Mouse (Mus musculus) mouse trophoblast stem cell (cell line): Measurements from ENCODE around the gene Zar1l.

ENCODE experiments used
- in situ Hi-C, 2 experiments: fragments of 300-500 bp; cut with MseI, MboI; formaldehyde crosslinking; loops; 2 replicates in 1 of 2; 3 replicates in 1 of 2; pipeline ENCODE4 v1.15.1; 2025

Gene Zar1l

GRCm38 (mm10) chr5:150518064-150518463 is at the start of gene Zar1l:
Gene Zar1l, minus strand, starts transcription at chr5:150518164.
- in situ Hi-C loops: no loop called here

DNA sequence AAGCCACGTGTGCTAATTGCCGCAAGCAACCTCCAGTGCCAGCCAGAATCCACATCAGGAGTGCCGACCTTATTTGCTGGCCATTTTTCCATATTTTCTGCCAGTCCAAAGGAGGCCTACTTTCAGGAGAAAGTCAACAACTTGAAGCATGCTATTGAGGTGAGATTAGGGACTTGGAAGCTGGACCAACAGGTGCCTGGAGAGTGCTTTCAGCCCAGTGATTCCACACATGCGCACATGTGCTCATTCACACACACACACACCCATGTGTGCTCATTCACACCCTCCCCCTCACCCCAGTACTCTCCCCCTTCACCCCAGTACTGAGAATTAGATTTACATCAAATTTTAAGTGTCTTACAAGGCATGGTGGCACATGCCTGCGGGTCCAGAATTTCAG is 49.0 kb upstream of the Zar1l start:
- in situ Hi-C loops: no loop called here

DNA sequence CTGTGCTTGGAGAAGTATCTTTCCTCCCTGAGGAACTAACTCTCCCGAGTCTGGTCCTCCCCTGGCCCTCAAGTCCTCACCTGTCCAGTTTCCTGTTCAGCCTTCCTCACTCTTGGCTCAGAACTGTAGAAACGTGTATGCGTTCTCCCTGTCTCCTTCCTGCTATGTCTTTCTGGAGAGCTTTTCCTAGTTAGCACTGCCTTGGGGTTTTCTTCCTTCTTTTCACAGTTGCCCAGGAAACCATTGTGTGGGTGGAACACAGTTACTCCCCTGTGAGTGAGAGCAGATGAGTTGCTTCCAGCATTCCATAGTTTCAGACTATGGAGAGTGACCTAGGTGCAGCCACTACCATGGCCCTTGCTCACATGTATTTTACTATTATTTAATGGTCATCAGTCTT is 48.3 kb upstream of the Zar1l start:
- in situ Hi-C loops: no loop called here

- in situ Hi-C loops: no loop called here
These were observed 46.5 kb upstream of the Zar1l start for GRCm38 (mm10) chr5:150564426-150564825.

GRCm38 (mm10) chr5:150561783-150562182 is 43.8 kb upstream of the Zar1l start:
- in situ Hi-C loops: no loop called here

GRCm38 (mm10) chr5:150561376-150561775 is 43.4 kb upstream of the Zar1l start:
- in situ Hi-C loops: no loop called here

DNA sequence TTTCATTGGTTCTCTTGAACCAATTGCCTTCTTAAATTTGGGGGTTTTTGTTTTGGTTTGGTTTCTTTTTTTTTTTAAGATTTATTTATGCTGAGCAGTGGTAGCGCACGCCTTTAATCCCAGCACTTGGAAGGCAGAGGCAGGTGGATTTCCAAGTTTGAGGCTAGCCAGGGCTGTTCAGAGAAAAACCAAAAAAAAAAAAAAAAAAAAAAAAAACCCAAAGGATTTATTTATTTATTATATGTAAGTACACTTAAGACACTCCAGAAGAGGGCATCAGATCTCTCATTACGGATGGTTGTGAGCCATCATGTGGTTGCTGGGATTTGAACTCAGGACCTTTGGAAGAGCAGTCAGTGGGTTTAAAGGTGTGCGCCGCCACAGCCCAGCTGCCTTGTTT is 42.9 kb upstream of the Zar1l start:
- in situ Hi-C loops: no loop called here

GRCm38 (mm10) chr5:150559519-150560103 is 41.6 kb upstream of the Zar1l start:
- in situ Hi-C loops: no loop called here

GRCm38 (mm10) chr5:150551637-150552036 is 33.7 kb upstream of the Zar1l start:
- in situ Hi-C loops: no loop called here

DNA sequence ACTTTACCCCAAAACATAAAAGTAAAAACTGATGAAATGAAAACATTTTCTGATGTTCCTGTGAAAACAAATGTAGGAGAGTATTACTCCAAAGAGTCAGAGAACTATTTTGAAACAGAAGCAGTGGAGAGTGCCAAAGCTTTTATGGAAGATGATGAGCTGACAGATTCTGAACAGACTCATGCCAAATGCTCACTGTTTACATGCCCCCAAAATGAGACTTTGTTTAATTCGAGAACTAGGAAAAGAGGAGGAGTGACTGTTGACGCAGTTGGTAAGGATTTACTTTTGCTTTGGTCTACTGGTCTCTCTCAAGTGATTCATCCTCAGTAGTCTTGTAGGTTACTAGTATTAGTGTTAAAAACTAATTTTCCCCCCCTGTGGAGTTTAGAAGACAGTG is 25.2 kb upstream of the Zar1l start:
- in situ Hi-C loops: no loop called here

DNA sequence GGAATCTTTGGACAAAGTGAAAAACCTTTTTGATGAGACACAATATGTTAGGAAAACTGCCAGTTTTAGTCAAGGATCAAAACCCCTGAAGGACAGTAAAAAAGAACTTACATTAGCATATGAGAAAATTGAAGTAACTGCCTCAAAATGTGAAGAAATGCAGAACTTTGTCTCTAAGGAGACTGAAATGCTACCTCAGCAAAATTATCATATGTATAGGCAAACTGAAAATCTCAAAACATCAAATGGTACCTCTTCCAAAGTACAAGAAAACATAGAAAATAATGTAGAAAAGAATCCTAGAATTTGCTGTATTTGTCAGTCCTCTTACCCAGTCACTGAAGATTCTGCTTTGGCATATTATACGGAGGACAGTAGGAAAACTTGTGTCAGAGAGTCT is 23.3 kb upstream of the Zar1l start:
- in situ Hi-C loops: no loop called here

DNA sequence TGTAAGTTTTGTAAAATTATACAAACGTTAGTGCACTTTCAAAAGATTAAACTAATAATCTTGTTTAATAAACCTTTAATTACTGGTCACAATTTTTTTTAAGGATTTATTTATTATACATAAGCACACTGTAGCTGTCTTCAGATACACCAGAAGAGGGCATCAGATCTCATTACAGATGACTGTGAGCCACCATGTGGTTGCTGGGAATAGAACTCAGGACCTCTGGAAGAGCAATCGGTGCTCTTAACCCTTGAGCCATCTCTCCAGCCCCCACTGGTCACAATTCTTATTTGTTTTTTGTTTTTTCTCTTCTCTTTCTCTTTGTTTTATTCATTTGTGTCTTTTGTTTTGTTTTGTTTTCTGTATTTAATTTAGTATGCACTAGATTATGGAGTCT is 7.3 kb upstream of the Zar1l start:
- in situ Hi-C loops: no loop called here

DNA sequence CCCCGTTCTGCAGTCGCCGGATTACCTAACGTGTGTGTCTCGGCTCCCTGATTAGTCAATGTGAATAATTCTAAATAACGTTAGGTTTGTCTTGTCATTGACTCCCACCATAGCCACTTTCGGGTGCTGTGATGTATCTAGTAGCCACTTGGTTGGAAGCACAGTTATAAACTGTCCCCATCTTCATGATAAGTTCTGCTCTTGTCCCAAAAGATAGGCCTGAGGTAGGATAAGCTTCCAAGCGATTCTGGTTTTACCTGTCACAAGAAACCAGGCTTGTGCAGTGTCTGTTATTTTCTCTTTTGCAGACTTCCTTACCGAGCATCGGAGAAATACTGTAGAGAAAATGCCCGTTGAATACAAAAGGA is 4.9 kb upstream of the Zar1l start:
- in situ Hi-C loops: no loop called here

GRCm38 (mm10) chr5:150521937-150522866 is 4.2 kb upstream of the Zar1l start, which contains the start of gene Brca2:
Gene Brca2, plus strand, starts transcription at chr5:150522630.
- in situ Hi-C loops: no loop called here

DNA sequence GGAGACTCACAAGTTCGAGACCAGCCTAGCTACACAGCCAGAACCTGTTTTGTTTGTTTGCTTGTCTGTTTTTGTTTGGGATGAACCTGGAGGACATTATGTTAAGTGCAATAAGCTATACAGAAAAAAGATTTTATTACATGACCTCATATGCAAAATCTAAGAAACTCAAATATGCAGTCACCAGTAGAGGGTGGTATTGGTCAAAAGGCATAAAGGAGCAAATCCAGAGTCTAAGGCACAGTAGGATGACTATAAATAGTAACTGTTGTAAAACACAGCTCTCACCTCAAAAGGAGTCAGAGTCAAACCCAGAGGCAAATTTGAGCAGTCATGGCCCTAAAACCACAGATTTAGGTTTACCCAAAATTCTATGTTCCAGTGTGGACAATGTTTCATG is 1.6 kb upstream of the Zar1l start:
- in situ Hi-C loops: no loop called here

DNA sequence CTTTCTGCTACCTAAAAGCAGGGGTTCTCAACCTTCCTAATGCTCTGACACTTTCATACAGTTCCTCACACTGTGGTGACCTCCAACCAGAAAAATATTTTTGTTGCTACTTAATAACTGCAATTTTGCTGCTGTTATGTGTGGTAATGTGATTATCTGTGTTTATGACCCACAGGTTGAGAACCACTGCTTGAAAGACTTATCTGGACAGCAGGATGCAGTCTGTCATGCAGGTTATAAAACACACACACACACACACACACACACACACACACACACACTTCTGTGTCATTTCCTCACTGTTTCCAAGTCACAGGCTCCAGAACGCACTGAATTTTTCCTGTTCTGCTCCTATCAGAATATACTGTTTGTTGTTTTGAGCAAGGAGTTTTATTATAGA is 3.9 kb downstream of the Zar1l start:
- in situ Hi-C loops: no loop called here

DNA sequence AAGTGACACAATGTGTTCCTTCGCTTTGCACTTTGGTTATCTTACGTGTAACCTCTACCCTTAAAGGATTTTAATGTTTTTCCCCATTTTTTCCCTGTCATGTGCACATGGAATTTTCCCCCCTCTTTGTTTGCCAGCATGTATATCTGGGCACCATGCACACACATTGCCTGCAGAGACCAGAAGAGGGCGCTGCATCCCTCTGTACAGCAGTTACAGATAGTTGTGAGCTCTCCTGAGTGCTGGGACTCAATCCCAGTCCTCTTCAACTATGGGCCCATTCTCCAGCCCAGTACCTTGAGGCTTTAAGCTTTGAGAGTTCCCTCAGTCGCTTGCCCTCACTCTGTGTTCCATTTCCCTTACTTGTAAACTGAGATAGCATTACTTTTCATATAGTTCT is 4.7 kb downstream of the Zar1l start:
- in situ Hi-C loops: no loop called here

GRCm38 (mm10) chr5:150510451-150511225 is 7.3 kb downstream of the Zar1l start:
- in situ Hi-C loops: no loop called here

DNA sequence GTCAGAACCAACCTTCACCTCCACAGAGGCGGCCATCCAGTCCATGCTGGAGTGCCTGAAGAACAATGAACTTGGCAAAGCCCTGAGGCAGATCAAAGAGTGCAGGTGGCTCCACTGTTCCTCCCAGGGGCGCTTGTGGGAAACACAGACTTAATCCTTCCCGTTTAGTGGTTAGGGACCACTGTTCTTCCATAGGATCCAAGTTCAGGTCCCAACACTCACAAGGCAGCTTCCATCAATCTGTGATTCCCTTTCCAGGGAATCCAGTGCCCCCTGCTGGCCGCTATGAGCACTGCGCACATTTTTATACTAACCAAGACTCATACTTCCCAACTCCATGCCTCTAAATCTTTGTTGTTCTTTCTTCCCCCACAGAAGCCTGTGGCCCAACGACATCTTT is 22.2 kb downstream of the Zar1l start:
- in situ Hi-C loops: loop anchor here (10.0 kb wide), 1 partner anchor 51 kb away; no protein-coding TSS in a partner anchor

- in situ Hi-C loops: loop anchor here (10.0 kb wide), 1 partner anchor 47 kb away; no protein-coding TSS in a partner anchor
These were observed 26.3 kb downstream of the Zar1l start for GRCm38 (mm10) chr5:150491573-150492173.

- in situ Hi-C loops: loop anchor here (10.0 kb wide), 1 partner anchor 46 kb away; no protein-coding TSS in a partner anchor
These were observed 27.1 kb downstream of the Zar1l start for GRCm38 (mm10) chr5:150490821-150491220.

GRCm38 (mm10) chr5:150490285-150490684 is 27.7 kb downstream of the Zar1l start:
- in situ Hi-C loops: loop anchor here (10.0 kb wide), 1 partner anchor 45 kb away; no protein-coding TSS in a partner anchor
